Mouse (Mus musculus) lung, postnatal 10 days (tissue): ENCODE data around the gene Schip1.

Experiments used
- DNase-seq: peaks from one replicate; pipeline ENCODE4 v3.0.0; 2021

Schip1 gene

GRCm38 (mm10) chr3:68632714-68633113, 568.1 kb downstream of the Schip1 start:
- DNase-seq: no peak

DNA sequence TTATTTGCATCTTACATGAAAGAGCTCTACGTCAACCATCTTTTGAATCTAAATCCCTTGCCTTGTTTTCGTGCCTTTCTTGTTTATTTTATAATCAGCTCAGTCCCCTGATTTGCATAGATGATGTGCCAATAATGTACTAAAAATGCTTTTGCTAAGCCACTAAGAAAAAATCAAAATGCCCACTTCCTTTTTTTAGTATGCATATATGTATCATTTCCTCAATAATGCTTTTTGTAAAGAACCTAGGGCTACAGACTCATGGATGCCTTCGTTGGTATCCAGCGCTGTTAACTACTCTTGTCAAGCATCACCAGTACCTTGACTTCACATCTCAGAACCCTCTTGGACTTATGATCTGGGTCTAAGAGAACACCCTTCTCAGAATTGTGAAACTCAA, 569.0 kb downstream of the Schip1 start:
- no peak for DNase-seq

- no peak for DNase-seq
Measured at GRCm38 (mm10) chr3:68637960-68638359, 573.4 kb downstream of the Schip1 start.

DNA sequence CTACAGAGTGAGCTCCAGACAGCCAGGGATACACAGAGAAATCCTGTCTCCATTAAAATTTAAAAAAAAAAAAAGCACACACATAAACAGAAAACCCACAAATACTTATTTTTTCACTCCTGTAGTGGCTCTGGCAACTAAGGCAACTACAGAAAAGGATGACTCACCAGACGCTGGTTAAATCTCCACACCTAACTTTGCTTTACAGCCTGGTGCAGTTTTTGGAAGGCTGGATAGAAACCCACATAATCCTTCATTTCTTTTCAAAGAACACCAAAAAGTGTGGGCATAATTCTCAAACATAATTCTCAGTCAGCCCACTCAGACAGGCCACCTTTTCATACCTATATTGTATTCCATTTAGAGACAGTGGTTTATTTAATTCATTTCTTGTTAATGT, 574.1 kb downstream of the Schip1 start:
- no peak for DNase-seq

GRCm38 (mm10) chr3:68642935-68643334, 578.3 kb downstream of the Schip1 start:
- DNase-seq: no peak

GRCm38 (mm10) chr3:68646387-68647130, 582.0 kb downstream of the Schip1 start:
- DNase-seq: peak; percentile 54

DNA sequence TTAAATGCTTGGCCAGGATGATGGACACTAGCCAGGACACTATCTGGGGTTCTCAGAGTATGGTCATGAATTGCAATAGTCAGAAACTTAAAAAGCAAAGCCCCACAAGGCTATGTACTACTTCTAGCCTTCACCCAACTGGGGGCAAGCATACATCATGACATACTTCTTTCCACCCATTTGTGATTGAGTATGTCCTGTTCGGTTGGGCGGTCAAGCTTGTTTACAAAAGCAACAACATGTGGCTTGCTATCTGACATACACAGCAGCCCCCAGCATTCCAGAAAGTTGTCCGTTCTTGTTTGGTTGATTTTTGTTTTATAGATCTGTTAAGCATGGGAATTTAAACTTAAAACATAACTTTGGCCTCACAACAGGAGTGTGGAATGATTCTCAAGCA, 582.7 kb downstream of the Schip1 start:
- DNase-seq: no peak

GRCm38 (mm10) chr3:68650251-68650650, 585.6 kb downstream of the Schip1 start:
- no peak for DNase-seq

GRCm38 (mm10) chr3:68656607-68657352, 592.2 kb downstream of the Schip1 start:
- DNase-seq: no peak

DNA sequence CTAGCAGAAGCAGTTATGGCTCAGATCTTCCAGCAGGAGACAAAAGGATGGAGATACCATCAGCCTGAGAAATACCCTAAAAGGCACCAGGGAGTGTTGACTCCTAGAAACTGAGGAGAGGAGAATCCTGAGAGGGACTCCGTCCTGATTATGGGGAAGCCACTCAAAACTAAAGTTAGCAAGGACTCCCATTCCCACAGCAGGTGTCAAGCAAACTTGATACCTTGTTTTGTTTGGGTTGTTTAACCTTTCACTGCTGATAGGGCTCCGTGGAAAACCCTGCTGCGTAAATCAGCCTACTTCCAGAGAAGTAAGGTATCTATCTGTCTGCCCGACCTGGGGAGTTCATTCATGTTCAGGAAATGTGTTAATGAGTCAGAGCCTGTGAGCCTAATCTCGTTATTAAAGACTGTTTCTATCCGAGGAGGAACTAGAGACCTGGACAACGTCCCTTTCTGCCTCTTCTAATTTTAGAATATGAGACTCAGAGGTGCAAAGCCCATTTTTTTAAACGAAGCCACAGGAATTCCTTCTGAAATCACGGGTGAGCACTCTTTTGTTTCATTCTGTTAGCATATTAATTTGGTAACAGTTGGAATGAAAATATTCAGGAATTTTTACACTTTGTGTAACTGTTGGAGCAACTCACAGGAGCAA, 593.1 kb downstream of the Schip1 start:
- DNase-seq: no peak

- DNase-seq: no peak
Measured at GRCm38 (mm10) chr3:68659996-68660395, 595.4 kb downstream of the Schip1 start.

GRCm38 (mm10) chr3:68660538-68660937, 595.9 kb downstream of the Schip1 start:
- DNase-seq: no peak

DNA sequence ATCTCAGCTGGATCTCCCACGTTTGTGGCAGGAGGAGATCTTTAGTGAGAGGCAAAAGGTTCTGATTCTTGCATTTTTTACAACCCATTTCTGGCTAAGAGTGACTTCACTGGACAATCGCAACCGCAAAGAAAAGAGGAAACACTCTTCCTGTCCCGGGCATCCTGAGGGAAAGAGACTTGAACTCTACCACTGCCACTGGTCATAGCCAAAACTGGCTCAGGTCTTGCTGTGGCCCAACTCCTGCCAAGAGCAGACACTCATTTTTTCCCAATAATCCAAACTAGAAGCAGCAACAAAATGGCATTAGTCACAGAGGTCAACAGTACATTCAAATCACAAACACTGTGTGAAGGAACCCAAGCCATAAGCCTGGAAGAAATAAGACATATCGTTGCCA, 597.8 kb downstream of the Schip1 start:
- DNase-seq: no peak

- no peak for DNase-seq
Measured at GRCm38 (mm10) chr3:68664337-68664736, 599.7 kb downstream of the Schip1 start.

- no peak for DNase-seq
Measured at GRCm38 (mm10) chr3:68666377-68666776, 601.8 kb downstream of the Schip1 start.

DNA sequence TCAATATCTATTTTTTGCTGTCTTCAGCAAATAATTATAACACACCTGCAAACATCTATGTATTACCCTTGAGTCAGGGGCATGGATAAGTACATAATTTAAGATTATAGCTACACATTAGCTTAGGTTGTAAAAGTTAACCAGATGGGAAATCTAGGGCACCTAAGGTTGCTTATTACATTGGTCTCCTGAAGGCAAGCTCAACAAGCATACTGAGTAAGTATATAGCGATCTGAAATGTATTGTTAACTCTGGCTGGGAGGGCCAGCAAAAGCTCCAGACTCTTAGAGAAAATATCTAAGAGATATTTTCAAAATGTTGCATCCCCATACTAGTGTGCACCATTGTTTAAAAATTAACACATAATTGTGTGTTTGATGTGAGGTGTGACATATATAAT, 603.2 kb downstream of the Schip1 start:
- DNase-seq: no peak

GRCm38 (mm10) chr3:68669418-68669974, 604.9 kb downstream of the Schip1 start:
- DNase-seq: no peak

- DNase-seq: no peak
Measured at GRCm38 (mm10) chr3:68674721-68675120, 610.1 kb downstream of the Schip1 start.

DNA sequence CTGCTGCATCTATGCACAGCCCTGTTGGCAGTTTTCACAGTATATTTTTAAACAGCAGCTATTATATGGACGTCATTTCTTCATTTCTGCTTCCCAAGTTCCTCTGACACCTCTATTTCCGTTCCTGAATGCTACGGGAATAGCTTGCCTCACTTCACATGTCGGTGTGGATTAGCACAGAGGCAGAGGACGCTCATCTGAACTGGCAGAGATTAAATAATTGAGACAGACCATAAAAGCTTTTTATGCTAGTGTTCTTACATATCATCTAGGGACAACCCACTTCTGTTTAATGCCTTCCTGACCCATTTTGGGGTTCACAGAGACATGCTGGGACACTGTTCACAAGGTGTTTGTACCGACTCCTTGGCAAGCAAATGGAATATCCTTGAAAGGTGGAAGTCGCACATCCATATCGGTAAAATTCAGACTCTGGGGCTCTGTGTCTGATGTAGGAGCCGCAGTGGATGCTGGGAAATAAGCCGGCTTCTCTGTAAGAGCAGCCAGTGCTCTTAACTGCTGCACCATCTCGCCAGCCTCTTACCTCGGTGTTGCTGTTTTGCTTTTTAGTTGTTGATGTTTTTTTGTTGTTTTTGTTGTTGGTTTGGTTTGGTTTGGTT, 610.7 kb downstream of the Schip1 start:
- DNase-seq: no peak
